Mouse (Mus musculus): ENCODE measurements around the gene Tram2. TPM values are rescaled to one million over a fixed set of nuclear protein-coding genes. Genes with fewer than 3 reads are reported as not detected.
A peak's percentile ranks its signal among the peaks of the same experiment; 100 is the strongest.

Gene Tram2
- polyA plus RNA-seq, 2 experiments from 2014 or later: 8.0 to 8.9 TPM

GRCm38 (mm10) chr1:20954876-20955275 is 124.2 kb downstream of the Tram2 start:
- ATAC-seq: no peak

DNA sequence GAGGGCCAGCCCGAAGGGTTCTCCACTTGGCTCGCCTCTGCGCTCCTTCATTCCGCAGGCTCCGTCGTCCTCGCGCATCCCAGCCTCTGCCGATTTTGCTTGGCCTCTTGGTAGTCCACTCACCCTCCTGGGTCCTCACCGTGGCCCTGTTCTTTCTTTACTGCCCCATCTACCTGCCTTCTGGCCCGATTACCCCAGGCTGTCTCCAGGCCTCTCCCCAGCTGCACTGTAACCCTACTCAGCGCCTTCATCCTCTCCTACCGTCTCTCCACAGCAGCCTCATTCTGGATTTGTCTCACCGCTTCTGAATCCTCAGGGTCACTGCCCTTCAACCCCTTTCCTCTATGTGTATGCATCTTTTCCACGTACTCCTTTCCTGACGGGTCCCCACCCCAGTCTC is 127.2 kb downstream of the Tram2 start:
- ATAC-seq: peak; percentile 16

GRCm38 (mm10) chr1:20951300-20951763 is 127.7 kb downstream of the Tram2 start, which contains the start of gene Efhc1:
TSS of gene Efhc1 (plus strand) at chr1:20951626.
- peak; percentile 92 for ATAC-seq

Other genes with a start within 250 kb of the Tram2 start
- 1 to 10 TPM; 2.3 to 4.3 TPM for gene Paqr8, start 188.6 kb downstream of the Tram2 start, polyA plus RNA-seq (2017; shearing (Covaris generic))
- 1 to 10 TPM in 1 of 2 experiments, under 1 TPM in 1; 0.65 to 1.3 TPM for gene Efhc1, start 127.6 kb downstream of the Tram2 start, polyA plus RNA-seq (2017; shearing (Covaris generic))
- 1 to 10 TPM; 2.2 to 3.7 TPM for gene Tmem14a, start 139.3 kb upstream of the Tram2 start, polyA plus RNA-seq (2017; shearing (Covaris generic))
- 1 to 10 TPM; 2.1 to 2.6 TPM for gene Gsta3, start 161.4 kb upstream of the Tram2 start, polyA plus RNA-seq (2017; shearing (Covaris generic))